Mouse (Mus musculus) hindbrain, postnatal 0 days (tissue): ENCODE results near the gene Cradd. TPM values are rescaled to one million over a fixed set of nuclear protein-coding genes. Genes with fewer than 3 reads are reported as not detected.

Experiments
- ATAC-seq: fragments of 200-750 bp; cut with Nextera tagmentation; 2 replicates; pipeline ENCODE4 v1.8.0; 2017; ENCODE audit warnings: mild to moderate bottlenecking, moderate TSS enrichment, moderate library complexity
- DNase-seq: peaks from one replicate; pipeline ENCODE4 v3.0.0-alpha.2; 2015; ENCODE audit warnings: low spot score
- H3K27ac ChIP-seq: fragments of 300-500 bp; sonication (generic); 2 replicates; pipeline ENCODE4 v1.5.1; 2014; ENCODE audit warnings: mild to moderate bottlenecking
- H3K27me3 ChIP-seq: fragments of 300-500 bp; sonication (generic); 2 replicates; pipeline ENCODE4 v1.6.1; 2014; ENCODE audit warnings: low read length, mixed read lengths; ENCODE audit not compliant: insufficient read depth
- H3K36me3 ChIP-seq: fragments of 300-500 bp; sonication (generic); 2 replicates; pipeline ENCODE4 v1.6.1; 2014; ENCODE audit warnings: low read length, mixed read lengths; ENCODE audit not compliant: insufficient read depth
- H3K4me1 ChIP-seq: fragments of 300-500 bp; sonication (generic); 2 replicates; pipeline ENCODE4 v1.6.1; 2014; ENCODE audit warnings: antibody characterized with exemption, low read length, mixed read lengths; ENCODE audit not compliant: insufficient read depth
- H3K4me2 ChIP-seq: fragments of 300-500 bp; sonication (generic); 2 replicates; pipeline ENCODE4 v1.6.1; 2014; ENCODE audit warnings: low read depth, mild to moderate bottlenecking, low read length, moderate library complexity, mixed read lengths
- H3K4me3 ChIP-seq: fragments of 300-500 bp; sonication (generic); 2 replicates; pipeline ENCODE4 v1.5.1; 2014; ENCODE audit warnings: low read length
- H3K9ac ChIP-seq: fragments of 300-500 bp; sonication (generic); replicated peaks from 2 replicates; pipeline ENCODE4 v1.6.1; 2014; ENCODE audit warnings: mild to moderate bottlenecking, low read length, moderate library complexity, mixed read lengths
- H3K9me3 ChIP-seq: fragments of 300-500 bp; sonication (generic); 2 replicates; pipeline ENCODE4 v1.6.1; 2016; ENCODE audit warnings: low read length, mixed read lengths
- CTCF ChIP-seq: IDR thresholded peaks from 2 replicates; pipeline ENCODE4 v1.5.1; 2016; ENCODE audit warnings: antibody characterized with exemption, control low read depth, low read depth
- WGBS: fragments of 180-500 bp; shearing (Covaris S2); extraction: QIAGEN DNeasy Blood & Tissue Kit; methylation state at CpG from one replicate; pipeline ENCODE4 v1.1.7; 2014; 5-methylcytosine and 5-hydroxymethylcytosine counted together
- polyA plus RNA-seq: library from polyadenylated mRNA; unstranded; fragments of >200 nt; fragmentation: Nextera tagmentation; extraction: Ambion mirVana; gene quantifications from 2 replicates; pipeline ENCODE4 v1.2.1, GENCODE M21; 2015
- total RNA-seq: library from RNA; depleted of rRNA; stranded (reverse); fragments of >200 nt; gene quantifications from 2 replicates; pipeline ENCODE4 v1.2.3, GENCODE M21; 2014

Gene Cradd
- total and polyA plus RNA-seq, 2 experiments from 2014 or later, result 8.9 to 15.5 TPM

DNA sequence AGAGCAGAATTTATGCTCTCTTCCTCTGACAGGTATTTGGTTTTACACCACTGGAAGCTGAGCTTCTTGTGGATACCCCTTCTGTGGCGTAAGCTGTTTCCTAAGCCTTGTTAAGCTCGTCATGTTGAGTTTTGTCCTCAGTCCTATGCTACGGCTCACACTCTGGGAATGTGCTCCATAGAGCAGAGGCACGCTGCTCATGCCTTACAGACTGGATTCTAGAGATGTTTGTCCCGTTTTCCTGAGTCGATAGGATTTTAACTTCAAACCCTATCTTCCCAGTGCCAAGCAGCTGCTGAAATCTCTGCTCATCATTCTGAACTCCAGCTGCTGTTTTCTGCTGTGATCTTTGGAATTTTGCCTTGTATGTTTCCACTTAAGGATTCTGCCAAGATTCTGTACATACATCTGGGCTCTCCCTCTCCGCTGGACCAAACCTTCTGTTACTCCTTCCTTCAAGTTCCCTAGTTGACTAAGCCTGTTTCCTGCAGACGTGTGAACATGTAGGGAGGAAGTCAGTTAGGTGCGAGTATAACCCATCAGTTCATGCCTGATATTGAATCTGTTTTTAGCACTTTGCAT, 164.2 kb downstream of the Cradd start:
- no peak overlapping the region for H3K27ac ChIP-seq
- 76% methylated on average over 9 of the region's 9 CpGs for WGBS

GRCm38 (mm10) chr10:95156410-95156809, 167.5 kb downstream of the Cradd start:
- 94% methylated on average over 5 of the region's 7 CpGs for WGBS
- Histone ChIP-seq H3K36me3 (no peaks in the 10 kb centered on the region), H3K4me2 (no peak overlapping the region), H3K4me1 (no peaks in the 10 kb centered on the region), H3K9me3 (no peaks in the 10 kb centered on the region), H3K27me3 (no peaks in the 10 kb centered on the region), H3K4me3 (no peak overlapping the region), H3K27ac (no peak overlapping the region), H3K9ac (no peak overlapping the region)
- peak; percentile 24 for TF ChIP-seq CTCF
- DNase-seq (no peak), ATAC-seq (no peak)

More for the DNA sequence above, 164.2 kb downstream of the Cradd start:
- Histone ChIP-seq H3K27me3 (no peaks in the 10 kb centered on the region), H3K4me2 (no peak overlapping the region), H3K9ac (no peak overlapping the region), H3K4me1 (no peaks in the 10 kb centered on the region; the same call in 1 of the 2 replicates), H3K9me3 (no peaks in the 10 kb centered on the region), H3K4me3 (no peak overlapping the region), H3K36me3 (no peaks in the 10 kb centered on the region)
- DNase-seq (no peak), ATAC-seq (no peak)
- TF ChIP-seq CTCF, result no peak

GRCm38 (mm10) chr10:95154675-95155074, 169.3 kb downstream of the Cradd start:
- Histone ChIP-seq H3K27me3 (no peaks in the 10 kb centered on the region), H3K9ac (no peak overlapping the region), H3K9me3 (no peaks in the 10 kb centered on the region), H3K4me3 (no peak overlapping the region), H3K27ac (no peak overlapping the region), H3K4me1 (no peaks in the 10 kb centered on the region), H3K4me2 (no peak overlapping the region), H3K36me3 (no peaks in the 10 kb centered on the region)
- TF ChIP-seq CTCF, result no peak
- ATAC-seq (no peak), DNase-seq (no peak)
- 83% methylated on average over 1 of the region's 1 CpGs for WGBS

DNA sequence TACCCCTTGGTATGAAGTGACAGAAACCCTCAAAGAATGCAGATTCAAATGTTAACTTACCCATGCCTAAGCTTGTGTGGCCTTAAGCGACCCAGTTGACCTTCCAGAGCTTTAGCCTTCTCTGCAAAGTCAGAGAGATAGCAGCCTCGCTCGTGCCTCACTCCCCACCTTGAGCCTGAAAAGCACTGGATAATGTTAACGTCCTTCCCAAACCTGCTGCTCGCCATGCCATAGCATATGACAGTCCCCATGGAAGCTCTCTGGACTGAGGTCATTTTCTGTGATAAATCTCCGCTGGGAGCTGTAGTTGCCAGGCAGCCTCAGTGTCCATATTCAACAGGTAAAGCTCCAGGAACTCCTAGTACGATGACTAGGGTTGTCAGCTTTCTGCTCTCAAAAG, 170.7 kb downstream of the Cradd start:
- WGBS, result 82% methylated on average over 7 of the region's 7 CpGs
- Histone ChIP-seq H3K4me1 (no peaks in the 10 kb centered on the region), H3K27ac (no peak overlapping the region), H3K36me3 (no peaks in the 10 kb centered on the region), H3K27me3 (no peaks in the 10 kb centered on the region), H3K4me2 (no peak overlapping the region), H3K9ac (no peak overlapping the region), H3K9me3 (no peaks in the 10 kb centered on the region), H3K4me3 (no peak overlapping the region)
- no peak for DNase-seq
- no peak for TF ChIP-seq CTCF
- ATAC-seq, result no peak

DNA sequence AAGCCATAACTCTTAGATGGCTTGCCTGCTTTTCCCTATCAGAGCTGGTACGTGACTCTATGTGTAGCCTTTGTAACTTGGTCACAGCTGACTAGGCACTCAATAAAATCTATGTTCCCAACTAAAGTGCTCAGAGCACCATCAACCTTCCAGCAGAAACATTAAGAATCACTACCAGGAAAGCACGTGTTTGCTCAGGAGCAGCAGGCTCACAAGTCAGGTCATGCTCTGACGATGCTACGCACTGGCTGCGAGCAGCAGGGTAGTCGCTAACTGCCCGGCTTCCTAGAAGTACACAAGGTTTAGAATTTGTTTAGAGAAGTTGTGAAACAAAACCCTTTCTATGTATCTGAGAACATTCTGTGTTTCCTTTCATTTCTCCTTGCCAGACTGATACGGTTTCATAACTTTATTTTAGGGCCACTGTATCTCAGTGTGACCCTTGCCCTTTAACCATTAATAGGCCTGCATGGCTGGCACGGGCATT, 171.4 kb downstream of the Cradd start:
- Histone ChIP-seq H3K9me3 (no peaks in the 10 kb centered on the region), H3K4me1 (no peaks in the 10 kb centered on the region), H3K4me2 (no peak overlapping the region), H3K27ac (no peak overlapping the region), H3K4me3 (no peak overlapping the region), H3K9ac (no peak overlapping the region), H3K27me3 (no peaks in the 10 kb centered on the region), H3K36me3 (no peaks in the 10 kb centered on the region)
- DNase-seq (no peak), ATAC-seq (no peak)
- WGBS, result 80% methylated on average over 9 of the region's 9 CpGs
- no peak for TF ChIP-seq CTCF

DNA sequence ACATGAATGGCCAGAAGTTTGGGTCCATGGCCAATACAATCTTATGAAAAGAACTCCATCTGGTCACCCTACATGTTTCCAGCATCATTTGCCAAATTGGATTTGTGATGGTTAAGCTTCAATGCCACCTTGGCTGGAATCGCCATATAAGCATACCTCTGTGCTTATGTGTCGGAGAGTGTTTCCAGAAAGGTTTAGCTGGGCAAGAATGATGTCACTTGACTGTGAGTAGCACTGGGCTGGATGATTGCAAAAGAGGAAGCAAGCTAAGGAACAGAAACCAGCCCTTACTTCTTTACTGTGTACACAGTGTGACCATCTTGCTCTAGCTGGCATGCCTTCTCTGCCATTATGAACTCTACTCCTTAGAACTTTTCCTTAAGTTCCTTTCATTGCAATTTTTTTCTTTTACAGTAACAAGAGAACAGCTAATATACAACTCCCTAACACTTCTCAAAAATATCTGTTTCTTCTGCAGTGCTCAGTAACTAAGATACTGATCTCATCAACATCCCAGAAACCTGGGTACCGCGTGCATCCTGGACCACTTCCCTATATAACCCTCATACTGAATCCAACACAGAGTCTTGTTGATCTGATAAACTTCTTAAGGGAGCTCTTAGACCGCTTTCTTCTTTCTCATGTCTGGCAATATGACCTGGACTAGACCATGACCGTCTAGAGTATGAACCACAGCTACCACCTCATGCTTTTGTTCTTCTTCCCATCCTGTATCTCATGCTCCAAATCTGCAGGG, 172.7 kb downstream of the Cradd start:
- DNase-seq, result no peak
- H3K4me3 ChIP-seq, result no peak overlapping the region
- WGBS, result 89% methylated on average over 6 of the region's 6 CpGs

DNA sequence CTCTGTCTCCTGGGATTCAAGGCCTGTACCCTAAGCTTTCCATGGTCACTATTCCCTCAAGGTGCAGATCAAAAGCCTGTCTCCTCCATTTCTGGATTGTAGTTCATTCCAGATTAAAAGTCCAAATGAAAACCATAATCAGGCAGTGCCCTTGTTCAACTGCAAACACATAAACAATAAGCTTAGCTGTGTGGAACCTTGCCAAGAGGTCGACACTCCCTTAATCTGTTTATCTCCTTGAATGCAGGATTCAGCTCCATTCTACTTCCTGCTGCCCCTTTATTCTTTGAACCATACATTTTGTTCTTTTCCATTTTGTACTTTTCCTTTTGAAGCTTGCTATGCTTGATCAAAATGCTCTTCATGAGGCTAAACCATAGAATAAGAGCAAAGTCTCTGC, 174.3 kb downstream of the Cradd start:
- DNase-seq (no peak), ATAC-seq (no peak)
- Histone ChIP-seq H3K27ac (no peak overlapping the region), H3K4me1 (peaks cover 3% of the 10 kb centered on the region), H3K4me2 (no peak overlapping the region), H3K9ac (no peak overlapping the region), H3K9me3 (no peaks in the 10 kb centered on the region), H3K4me3 (no peak overlapping the region), H3K27me3 (no peaks in the 10 kb centered on the region), H3K36me3 (no peaks in the 10 kb centered on the region)
- no peak for TF ChIP-seq CTCF
- WGBS, result 32% methylated on average over 1 of the region's 1 CpGs

More for the DNA sequence above, 172.7 kb downstream of the Cradd start:
- Histone ChIP-seq H3K27ac (no peak overlapping the region), H3K9me3 (no peaks in the 10 kb centered on the region), H3K27me3 (no peaks in the 10 kb centered on the region), H3K9ac (no peak overlapping the region), H3K36me3 (no peaks in the 10 kb centered on the region), H3K4me2 (no peak overlapping the region), H3K4me1 (no peaks in the 10 kb centered on the region)
- ATAC-seq, result no peak
- no peak for TF ChIP-seq CTCF
